Mouse (Mus musculus): Measurements from ENCODE around the gene Eras. TPM values are rescaled to one million over a fixed set of nuclear protein-coding genes. Genes with fewer than 3 reads are reported as not detected.
"Not testable (repeated sequence)": the region's sequence is repeated elsewhere in the genome, so short reads cannot be mapped to it uniquely, and the experiment has no call there.

The Eras gene
- total RNA-seq, 2 experiments from 2014 or later, result not detected

DNA sequence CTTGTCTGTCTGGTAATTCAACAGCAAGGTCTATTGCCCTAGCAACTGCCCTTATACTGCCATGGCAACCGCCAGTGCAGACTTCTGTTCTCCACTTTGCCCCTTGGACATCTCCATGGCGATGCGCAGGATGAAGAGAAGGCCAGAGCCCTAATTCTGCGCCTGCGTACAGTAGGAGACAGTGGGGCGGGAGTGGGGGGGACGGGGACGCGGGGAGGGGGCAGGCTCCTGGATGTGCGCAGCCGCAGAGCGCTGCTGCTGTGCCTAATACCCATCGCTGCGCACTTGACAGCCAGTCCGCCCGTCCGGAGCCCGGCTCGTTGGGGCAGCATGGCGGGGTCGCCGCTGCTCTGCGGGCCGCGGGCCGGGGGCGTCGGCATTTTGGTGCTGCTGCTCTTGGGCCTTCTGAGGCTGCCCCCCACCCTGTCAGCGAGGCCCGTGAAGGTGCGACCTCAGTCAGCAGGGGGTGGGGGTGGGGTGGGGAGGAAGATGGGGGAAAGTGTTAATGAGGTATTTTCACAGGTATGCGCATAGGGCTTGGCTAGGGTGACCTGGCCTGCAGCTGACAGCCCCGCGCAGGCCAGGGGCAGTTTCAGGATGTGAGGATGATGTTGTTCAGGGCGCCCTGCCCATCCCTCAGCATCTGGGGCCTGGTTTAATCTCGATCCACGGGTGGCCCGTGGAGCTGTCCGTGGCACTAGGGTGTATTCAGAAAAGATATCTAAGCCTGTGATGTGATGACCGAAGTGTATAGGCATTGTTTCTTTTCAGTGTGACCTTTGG lies 8.6 kb downstream of the Eras start, which contains the start of gene Pcsk1n:
Pcsk1n (plus strand) TSS at position 222 of the 783 bp plus-strand sequence.
- intact Hi-C loops (cut with DNase I), result loop anchor here (10.0 kb wide), 1 partner anchor 195 kb away; no protein-coding TSS in a partner anchor
- peak; percentile 52 to 56 for DNase-seq (ENCODE audit: low spot score in 2 of 2)

DNA sequence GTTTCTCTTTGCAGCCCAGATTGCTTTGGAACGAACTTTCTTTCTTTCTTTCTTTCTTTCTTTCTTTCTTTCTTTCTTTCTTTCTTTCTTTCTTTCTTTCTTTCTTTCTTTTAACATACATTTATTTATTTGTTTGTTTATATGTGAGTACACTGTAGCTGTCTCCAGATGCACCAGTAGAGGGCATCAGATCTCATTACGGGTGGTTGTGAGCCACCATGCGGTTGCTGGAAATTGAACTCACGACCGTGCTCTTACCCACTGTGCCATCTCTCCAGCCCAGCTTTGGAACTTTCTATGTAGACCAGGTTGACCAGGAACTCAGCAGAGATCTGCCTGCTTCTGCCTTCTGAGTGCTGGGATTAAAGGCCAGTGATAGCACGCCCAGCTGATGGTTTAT lies 10.4 kb downstream of the Eras start:
- not testable (repeated sequence) for DNase-seq (ENCODE audit: low spot score in 2 of 2)
- intact Hi-C loops (cut with DNase I), result loop anchor here (10.0 kb wide), 1 partner anchor 197 kb away; no protein-coding TSS in a partner anchor

DNA sequence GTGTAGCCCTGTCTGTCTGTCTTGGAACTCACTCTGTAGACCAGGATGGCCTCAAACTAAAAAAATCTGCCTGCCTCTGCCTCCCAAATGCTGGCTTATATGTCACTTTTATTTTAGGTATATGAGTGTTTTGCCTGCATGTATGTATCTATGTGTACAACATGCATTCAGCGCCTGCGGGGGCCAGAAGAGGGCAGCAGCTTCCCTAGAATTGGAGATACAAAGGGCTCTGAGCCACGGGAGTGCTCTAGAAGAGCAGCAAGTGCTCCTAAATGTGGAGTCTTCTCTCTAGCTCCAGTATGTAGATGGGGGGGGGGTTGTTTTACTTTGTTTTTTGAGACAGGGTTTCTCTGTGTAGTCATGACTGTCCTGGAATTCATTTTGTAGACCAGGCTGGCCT lies 12.7 kb downstream of the Eras start:
- intact Hi-C loops (cut with DNase I), result loop anchor here (10.0 kb wide), 1 partner anchor 199 kb away; no protein-coding TSS in a partner anchor
- not testable (repeated sequence) for DNase-seq (ENCODE audit: low spot score in 2 of 2)

DNA sequence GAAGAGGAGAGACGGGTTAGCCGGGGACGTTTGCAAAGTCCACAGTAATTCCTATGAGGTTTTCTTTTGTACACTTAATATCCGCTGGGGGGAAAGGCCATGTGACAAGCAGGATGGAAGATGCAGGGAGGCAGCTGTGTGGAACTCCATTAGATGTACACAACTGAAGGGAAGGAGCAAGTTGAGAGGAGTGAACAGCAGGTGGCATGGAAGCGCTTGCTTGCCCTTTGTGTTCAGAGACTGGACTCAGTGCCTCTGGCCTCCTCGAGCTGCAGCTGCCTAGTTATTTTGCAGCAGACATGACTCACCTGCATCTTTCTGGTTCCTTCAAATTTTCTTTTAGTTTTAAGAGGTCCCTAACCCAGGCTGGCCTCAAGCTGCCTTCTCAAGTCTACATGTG lies 17.9 kb downstream of the Eras start:
- DNase-seq (ENCODE audit: low spot score in 2 of 2), result no peak
- intact Hi-C loops (cut with DNase I), result loop anchor here (5.0 to 10.0 kb wide), 2 partner anchors 107 to 204 kb away; partner anchors contain the start of gene Glod5

DNA sequence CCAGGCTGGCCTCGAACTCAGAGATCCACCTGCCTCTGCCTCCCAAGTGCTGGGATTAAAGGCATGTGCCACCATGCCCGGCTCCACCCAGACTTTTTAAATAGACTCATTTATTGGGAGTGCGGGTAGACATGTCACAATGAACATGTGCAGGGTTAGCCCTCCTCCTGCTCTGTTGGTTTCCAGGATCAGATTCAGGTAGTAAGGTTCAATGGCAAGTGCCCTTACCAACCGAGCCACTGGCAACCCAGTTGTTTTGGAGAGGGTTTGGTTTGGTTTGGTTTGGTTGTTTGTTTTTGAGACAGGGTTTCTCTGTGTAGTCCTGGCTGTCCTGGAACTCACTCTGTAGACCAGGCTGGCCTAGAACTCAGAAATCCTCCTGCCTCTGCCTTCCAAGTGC lies 19.2 kb downstream of the Eras start, which contains the start of gene Gm10490:
Gm10490 (plus strand) TSS at position 301 of the 400 bp plus-strand sequence.
- DNase-seq (ENCODE audit: low spot score in 2 of 2); intact Hi-C loops (cut with DNase I): not testable (repeated sequence)

DNA sequence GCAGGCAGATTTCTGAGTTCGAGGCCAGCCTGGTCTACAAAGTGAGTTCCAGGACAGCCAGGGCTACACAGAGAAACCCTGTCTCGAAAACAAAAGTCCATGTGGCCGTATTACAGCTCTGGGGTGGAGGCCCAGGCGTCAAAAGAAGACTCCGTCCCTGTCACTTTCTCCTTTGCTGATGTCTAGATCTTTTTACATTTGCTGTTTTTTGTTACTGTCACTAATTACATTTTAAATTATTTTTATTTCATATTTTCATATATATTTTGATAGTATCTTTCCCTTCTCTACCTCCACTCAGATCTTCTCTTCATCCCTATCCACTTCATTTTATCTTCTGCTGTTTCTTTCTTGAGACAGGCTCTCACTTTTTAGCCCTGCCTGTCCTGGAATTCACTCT lies 20.7 kb downstream of the Eras start, which contains the start of gene Gm10491:
Gm10491 (minus strand) TSS at position 101 of the 400 bp plus-strand sequence.
- intact Hi-C loops (cut with DNase I), result no loop called here

DNA sequence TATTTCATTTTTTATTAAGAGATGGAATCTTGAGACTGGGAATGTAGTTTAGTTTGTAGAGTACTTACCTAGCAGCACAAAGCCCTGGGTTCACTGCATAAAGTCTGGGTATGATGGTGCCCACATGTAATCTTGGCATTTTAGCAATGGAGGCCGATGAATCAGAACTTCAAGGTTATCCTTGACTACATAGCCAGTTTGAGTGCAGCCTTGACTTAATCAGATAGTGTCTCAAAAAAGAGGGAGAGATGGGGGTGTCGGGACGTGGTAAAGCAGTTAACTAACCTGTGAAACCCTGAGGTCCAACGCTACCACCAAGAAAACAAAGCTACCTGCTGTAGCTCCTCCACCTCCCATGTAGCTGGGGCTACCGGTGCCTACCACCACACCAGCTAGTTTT lies 24.0 kb downstream of the Eras start:
- intact Hi-C loops (cut with DNase I), result no loop called here
- DNase-seq (ENCODE audit: low spot score in 2 of 2), result no peak

More for the DNA sequence above, 20.7 kb downstream of the Eras start, which contains the start of gene Gm10491:
- no peak for DNase-seq (ENCODE audit: low spot score in 2 of 2)

DNA sequence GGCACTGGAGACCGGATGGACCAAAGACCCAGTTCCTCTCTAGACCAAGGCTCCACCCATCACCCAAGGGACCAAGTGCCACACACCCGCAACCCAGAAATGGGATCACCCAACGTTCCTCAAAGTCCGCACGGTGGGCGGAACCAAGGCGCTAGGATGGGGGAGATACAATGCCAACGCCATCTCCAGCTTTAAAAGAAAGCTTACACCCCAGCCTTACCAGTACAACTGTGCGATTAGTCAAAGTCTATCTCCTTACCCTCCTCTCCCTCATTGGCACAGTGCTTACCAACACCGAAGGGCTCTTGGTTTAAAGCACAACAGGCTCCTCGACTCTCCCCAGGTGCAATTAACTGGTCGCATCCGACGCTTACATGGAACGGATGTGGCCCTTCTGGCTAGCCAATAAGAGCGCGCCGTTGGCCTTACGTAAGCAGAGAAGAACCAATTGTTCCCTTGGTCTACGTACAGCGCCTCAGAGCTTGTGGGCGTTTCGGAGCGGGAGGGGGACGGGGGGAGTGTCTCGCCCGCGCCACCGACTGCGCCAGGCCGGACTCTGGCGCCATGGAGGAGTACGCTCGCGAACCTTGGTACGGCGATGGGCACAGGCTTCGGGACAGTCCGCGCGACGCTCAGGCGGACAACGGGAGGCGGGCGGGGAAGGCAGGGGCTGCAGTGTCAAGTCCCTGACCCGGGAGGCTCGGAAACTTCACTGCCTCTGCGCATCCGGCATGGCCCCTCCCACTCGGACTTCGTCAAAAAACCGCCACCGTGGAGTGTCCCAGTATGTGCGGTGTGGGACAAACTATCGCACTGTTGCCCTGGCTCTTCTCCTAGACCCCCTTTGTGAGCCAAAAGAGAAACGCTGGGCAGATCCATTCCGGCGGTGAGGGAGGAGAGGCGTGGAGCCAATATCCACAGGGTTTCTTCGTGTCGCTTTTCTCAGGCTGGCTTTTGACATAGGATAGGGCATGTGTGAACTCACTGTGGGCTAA lies 29.2 kb downstream of the Eras start, which contains the start of the genes Pqbp1 and Timm17b:
Pqbp1 (minus strand) TSS at position 390 of the 995 bp plus-strand sequence.
Timm17b (plus strand) TSS at position 478 of the 995 bp plus-strand sequence.
- DNase-seq (ENCODE audit: low spot score in 2 of 2), result peak; percentile 84 to 95
- intact Hi-C loops (cut with DNase I), result loop anchor here (1.0 kb wide), 1 partner anchor 48 kb away; the partner anchor contains the start of gene Hdac6

DNA sequence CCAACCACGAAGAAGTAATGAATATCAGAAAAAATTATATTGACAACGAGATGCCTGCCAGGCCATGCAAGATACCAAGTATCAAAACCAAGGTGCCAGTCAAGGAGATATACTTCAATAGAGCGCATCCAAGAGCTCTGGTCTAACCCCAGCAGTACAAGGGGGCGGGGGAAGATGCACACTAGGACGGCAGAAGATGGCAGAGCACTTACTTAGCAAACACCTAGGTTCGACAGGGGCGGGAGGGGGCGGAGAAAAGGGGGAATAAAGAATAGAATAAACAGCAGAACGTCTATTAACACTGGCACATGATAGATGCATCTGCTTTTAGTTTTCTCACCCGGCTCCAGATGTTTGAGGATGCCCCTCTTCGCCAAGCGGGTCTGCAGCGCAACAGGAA lies 30.2 kb downstream of the Eras start:
- no peak for DNase-seq (ENCODE audit: low spot score in 2 of 2)
- intact Hi-C loops (cut with DNase I), result no loop called here

DNA sequence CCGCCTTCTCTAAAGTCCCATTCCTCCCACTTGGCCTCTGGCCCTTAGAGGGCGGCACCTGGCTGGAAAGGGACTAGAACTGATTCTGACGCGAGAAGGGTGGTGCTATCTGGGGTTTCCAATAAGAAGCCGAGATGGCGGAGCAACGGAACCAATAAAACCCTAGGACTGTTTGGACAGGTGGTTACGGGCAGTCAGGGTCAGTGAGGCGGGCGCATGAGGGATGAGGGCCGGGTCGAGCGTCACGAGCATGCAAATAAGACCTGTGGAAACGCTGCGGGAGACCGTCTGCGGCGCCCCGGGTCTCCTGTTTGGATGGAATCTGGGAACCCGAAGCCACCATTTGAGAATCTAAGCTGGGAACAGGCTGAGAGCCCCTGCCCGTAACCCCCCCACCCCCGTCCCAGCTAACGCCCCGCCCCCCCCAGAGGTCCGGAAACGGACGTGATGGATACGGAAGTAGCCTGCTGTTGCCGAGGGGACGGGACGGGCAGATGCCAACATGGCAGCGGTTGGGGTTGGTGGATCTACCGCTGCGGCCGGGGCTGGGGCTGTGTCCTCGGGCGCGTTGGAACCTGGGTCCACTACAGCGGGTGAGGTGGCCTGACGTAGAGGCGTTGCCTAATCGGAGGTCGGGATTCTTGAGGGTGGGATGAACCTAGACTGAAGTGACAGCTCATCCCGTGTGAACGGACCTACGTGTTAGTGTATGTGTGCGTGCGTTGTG lies 44.4 kb downstream of the Eras start, which contains the start of gene Slc35a2:
Slc35a2 (plus strand) TSS at position 188 of the 727 bp plus-strand sequence.
- peak; percentile 78 to 89 for DNase-seq (ENCODE audit: low spot score in 2 of 2)
- intact Hi-C loops (cut with DNase I), result no loop called here

DNA sequence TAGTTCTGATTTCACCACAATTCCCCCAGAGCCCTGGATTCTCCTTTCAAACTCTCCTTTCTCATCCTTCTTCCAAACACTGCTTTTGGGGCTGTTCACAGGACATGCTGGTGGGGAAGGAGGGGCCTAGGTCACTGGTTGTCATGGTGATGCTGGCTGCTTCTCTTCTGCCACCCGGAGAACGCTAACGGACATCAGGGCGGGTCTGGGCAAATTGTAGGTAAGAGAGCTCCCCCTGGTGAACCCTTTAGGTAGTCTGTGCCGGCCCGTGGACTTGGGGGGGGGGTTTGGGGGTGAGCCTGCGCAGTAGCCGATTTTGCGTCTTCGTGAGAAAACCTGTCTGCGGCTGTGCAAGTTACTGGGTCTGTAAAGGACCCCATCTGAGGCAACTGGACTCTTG lies 48.6 kb downstream of the Eras start:
- DNase-seq (ENCODE audit: low spot score in 2 of 2), result peak; percentile 60 to 80
- intact Hi-C loops (cut with DNase I), result loop anchor here (5.0 kb wide), 1 partner anchor 38 kb away; the partner anchor contains the start of gene Otud5

DNA sequence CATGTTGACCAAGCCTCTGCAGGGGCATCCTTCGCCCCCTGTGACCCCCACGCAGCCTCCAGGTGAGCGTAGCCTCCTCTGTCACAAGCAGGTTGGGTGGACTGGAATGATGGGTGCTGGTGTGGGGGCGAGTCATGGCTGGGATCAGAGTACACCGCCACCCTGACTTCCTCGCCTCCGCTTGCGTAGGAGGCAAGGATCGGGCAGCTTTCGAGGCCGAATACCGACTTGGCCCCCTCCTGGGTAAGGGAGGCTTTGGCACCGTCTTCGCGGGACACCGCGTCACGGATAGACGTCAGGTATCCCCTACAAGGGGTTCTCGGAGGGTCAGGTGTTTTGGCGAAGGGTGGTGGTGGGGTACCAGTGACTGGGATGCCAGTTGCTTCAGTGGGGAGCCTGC lies 49.9 kb downstream of the Eras start:
- intact Hi-C loops (cut with DNase I), result loop anchor here (5.0 kb wide), 1 partner anchor 36 kb away; the partner anchor contains the start of gene Otud5

DNA sequence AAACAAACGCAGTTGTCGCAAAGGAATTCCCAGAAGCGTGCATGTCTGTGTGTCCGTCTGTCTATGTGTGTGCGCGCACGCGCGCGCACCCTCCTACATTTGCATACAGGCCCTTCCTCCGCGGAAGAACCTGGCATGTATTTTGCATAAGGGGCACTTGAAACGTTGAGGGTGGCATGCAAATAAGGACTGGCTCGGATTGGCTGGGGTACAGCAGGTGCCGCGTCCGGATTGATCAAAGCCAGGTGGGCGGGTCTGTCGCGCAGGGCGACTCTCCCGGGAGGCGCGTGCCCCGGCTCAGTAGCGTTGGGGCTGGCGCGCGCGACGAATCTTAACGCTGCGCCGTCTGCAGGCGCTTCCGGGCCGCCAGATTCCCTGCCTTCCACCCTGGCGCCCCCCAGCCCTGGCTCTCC lies 50.4 kb downstream of the Eras start, which contains the start of gene Pim2:
Pim2 (plus strand) TSS at position 256 of the 413 bp plus-strand sequence.
- DNase-seq (ENCODE audit: low spot score in 2 of 2), result peak; percentile 82 to 87
- intact Hi-C loops (cut with DNase I), result loop anchor here (5.0 kb wide), 1 partner anchor 36 kb away; the partner anchor contains the start of gene Otud5

More for the DNA sequence above, 49.9 kb downstream of the Eras start:
- DNase-seq (ENCODE audit: low spot score in 2 of 2), result peak; percentile 26 to 28

Other genes starting within 250 kb of the Eras start
- gene Magix, start 247.4 kb downstream of the Eras start, total RNA-seq (2021), result under 1 TPM; 0.41 to 0.57 TPM
- gene Gpkow, start 231.5 kb downstream of the Eras start, total RNA-seq (2021), result 10 to 100 TPM; 33.2 to 34.0 TPM
- gene Wdr45, start 214.3 kb downstream of the Eras start, total RNA-seq (2021), result 10 to 100 TPM; 57.6 to 61.6 TPM
- not detected for gene Gm45208, start 206.4 kb downstream of the Eras start, total RNA-seq (2021)
- 100 to 1,000 TPM in 1 of 2 experiments, 10 to 100 TPM in 1; 99.9 to 103 TPM for gene Praf2, start 200.2 kb downstream of the Eras start, total RNA-seq (2021)
- gene Ccdc120, start 177.7 kb downstream of the Eras start, total RNA-seq (2021), result 10 to 100 TPM; 19.5 to 22.1 TPM
- gene Tfe3, start 166.0 kb downstream of the Eras start, total RNA-seq (2021), result 10 to 100 TPM; 29.9 to 36.0 TPM
- gene Gripap1, start 138.8 kb downstream of the Eras start, total RNA-seq (2021), result 100 to 1,000 TPM in 1 of 2 experiments, 10 to 100 TPM in 1; 99.6 to 105 TPM
- 1 to 10 TPM; 7.0 to 8.9 TPM for gene Kcnd1, start 106.3 kb downstream of the Eras start, total RNA-seq (2021)
- gene Otud5, start 87.2 kb downstream of the Eras start, total RNA-seq (2021), result 10 to 100 TPM; 74.8 to 83.2 TPM
- gene Pim2, start 50.3 kb downstream of the Eras start, total RNA-seq (2021), result 10 to 100 TPM; 55.3 to 57.3 TPM
- gene Slc35a2, start 44.6 kb downstream of the Eras start, total RNA-seq (2021), result 10 to 100 TPM; 46.6 to 47.4 TPM
- 10 to 100 TPM; 77.7 to 86.6 TPM for gene Pqbp1, start 29.3 kb downstream of the Eras start, total RNA-seq (2021)
- 10 to 100 TPM; 19.1 to 21.7 TPM for gene Timm17b, start 29.2 kb downstream of the Eras start, total RNA-seq (2021)
- not detected for gene Gm10491, start 20.8 kb downstream of the Eras start, total RNA-seq (2021)
- not detected for gene Gm10490, start 19.1 kb downstream of the Eras start, total RNA-seq (2021)
- 100 to 1,000 TPM; 397 to 420 TPM for gene Pcsk1n, start 8.8 kb downstream of the Eras start, total RNA-seq (2021)
- gene Hdac6, start 19.3 kb upstream of the Eras start, total RNA-seq (2021), result 10 to 100 TPM; 49.9 to 50.4 TPM
- gene Gata1, start 49.5 kb upstream of the Eras start, total RNA-seq (2021), result not detected
- not detected for gene Glod5, start 89.9 kb upstream of the Eras start, total RNA-seq (2021)
- 10 to 100 TPM; 22.3 to 26.5 TPM for gene Suv39h1, start 146.2 kb upstream of the Eras start, total RNA-seq (2021)
- 1 to 10 TPM; 1.1 to 1.5 TPM for gene Was, start 161.9 kb upstream of the Eras start, total RNA-seq (2021)
- gene Wdr13, start 204.3 kb upstream of the Eras start, total RNA-seq (2021), result 100 to 1,000 TPM; 189 to 222 TPM
- gene Rbm3, start 217.3 kb upstream of the Eras start, total RNA-seq (2021), result 100 to 1,000 TPM in 1 of 2 experiments, 10 to 100 TPM in 1; 97.4 to 123 TPM
- 10 to 100 TPM; 15.8 to 16.6 TPM for gene Tbc1d25, start 247.6 kb upstream of the Eras start, total RNA-seq (2021)

Measured in left cerebral cortex, postnatal 25 days (tissue).